Mouse (Mus musculus): ENCODE results near the gene Syvn1. TPM values are rescaled to one million over a fixed set of nuclear protein-coding genes. Genes with fewer than 3 reads are reported as not detected.

Gene Syvn1
- total RNA-seq, 2 experiments from 2014 or later: 41.3 to 41.6 TPM

Small RNAs within 50 kb of the gene (microRNA-seq; reads per million reads assigned to microRNA genes)
- gene Mir6988: 5.2 to 5.3 reads per million in 2 experiments

Other genes starting within 250 kb of the Syvn1 start
- 10 to 100 TPM; 13.5 to 13.6 TPM for gene Frmd8, start 171.3 kb upstream of the Syvn1 start, total RNA-seq (2021)
- 1 to 10 TPM; 2.3 to 3.2 TPM for gene Slc25a45, start 168.8 kb upstream of the Syvn1 start, total RNA-seq (2021)
- gene Tigd3, start 152.4 kb upstream of the Syvn1 start, total RNA-seq (2021): 1 to 10 TPM; 4.1 to 4.2 TPM
- gene Dpf2, start 133.6 kb upstream of the Syvn1 start, total RNA-seq (2021): 100 to 1,000 TPM in 1 of 2 experiments, 10 to 100 TPM in 1; 90.1 to 102 TPM
- gene Cdc42ep2, start 121.8 kb upstream of the Syvn1 start, total RNA-seq (2021): 1 to 10 TPM; 4.7 to 5.4 TPM
- gene Pola2, start 82.4 kb upstream of the Syvn1 start, total RNA-seq (2021): 1 to 10 TPM; 4.9 to 5.0 TPM
- not detected for gene Slc22a20, start 60.4 kb upstream of the Syvn1 start, total RNA-seq (2021)
- gene Capn1, start 30.7 kb upstream of the Syvn1 start, total RNA-seq (2021): 10 to 100 TPM; 27.9 to 28.1 TPM
- gene Mrpl49, start 11.2 kb downstream of the Syvn1 start, total RNA-seq (2021): 10 to 100 TPM; 42.5 to 51.3 TPM
- 100 to 1,000 TPM; 717 to 762 TPM for gene Fau, start 11.3 kb downstream of the Syvn1 start, total RNA-seq (2021)
- gene Znhit2, start 14.6 kb downstream of the Syvn1 start, total RNA-seq (2021): 10 to 100 TPM; 32.2 to 35.0 TPM
- gene Tm7sf2, start 21.8 kb downstream of the Syvn1 start, total RNA-seq (2021): 10 to 100 TPM; 25.1 to 25.2 TPM
- gene Vps51, start 30.7 kb downstream of the Syvn1 start, total RNA-seq (2021): 10 to 100 TPM; 78.5 to 94.4 TPM
- gene Tmem262, start 33.5 kb downstream of the Syvn1 start, total RNA-seq (2021): not detected
- gene Gm28374, start 35.7 kb downstream of the Syvn1 start, total RNA-seq (2021): under 1 TPM; 0.54 to 0.60 TPM
- 10 to 100 TPM; 38.6 to 42.1 TPM for gene Zfpl1, start 38.4 kb downstream of the Syvn1 start, total RNA-seq (2021)
- under 1 TPM in 1 of 2 experiments, not detected in 1; 0.26 TPM for gene Cdca5, start 38.4 kb downstream of the Syvn1 start, total RNA-seq (2021)
- gene AC131692.1, start 47.8 kb downstream of the Syvn1 start, total RNA-seq (2021): not detected
- gene Naaladl1, start 59.2 kb downstream of the Syvn1 start, total RNA-seq (2021): under 1 TPM; 0.14 to 0.21 TPM
- 10 to 100 TPM; 17.8 to 19.0 TPM for gene Sac3d1, start 72.1 kb downstream of the Syvn1 start, total RNA-seq (2021)
- 10 to 100 TPM; 41.6 to 44.8 TPM for gene Snx15, start 81.7 kb downstream of the Syvn1 start, total RNA-seq (2021)
- gene Batf2, start 94.4 kb downstream of the Syvn1 start, total RNA-seq (2021): 1 to 10 TPM in 1 of 2 experiments, under 1 TPM in 1; 0.51 to 1.2 TPM
- 10 to 100 TPM; 82.9 to 92.9 TPM for gene Arl2, start 95.0 kb downstream of the Syvn1 start, total RNA-seq (2021)
- under 1 TPM in 1 of 2 experiments, not detected in 1; 0.37 TPM for gene Majin, start 137.8 kb downstream of the Syvn1 start, total RNA-seq (2021)
- not detected for gene Gpha2, start 179.8 kb downstream of the Syvn1 start, total RNA-seq (2021)
- 100 to 1,000 TPM; 152 to 158 TPM for gene Ppp2r5b, start 189.3 kb downstream of the Syvn1 start, total RNA-seq (2021)
- 10 to 100 TPM; 31.5 to 33.9 TPM for gene Atg2a, start 195.1 kb downstream of the Syvn1 start, total RNA-seq (2021)
- 10 to 100 TPM; 36.8 to 39.0 TPM for gene Ehd1, start 230.1 kb downstream of the Syvn1 start, total RNA-seq (2021)

All from left cerebral cortex, adult 18-20 months (tissue).